Mouse (Mus musculus) ES-Bruce4 (cell line): ENCODE data around the gene Cdk17.

ENCODE experiments used
- CTCF ChIP-seq: IDR thresholded peaks from one replicate; pipeline ENCODE4 v1.8.1; 2011; ENCODE audit warnings: low read depth, low read length
- EP300 ChIP-seq: IDR thresholded peaks from 2 replicates; pipeline ENCODE4 v1.6.1; 2011; ENCODE audit warnings: low read depth, low read length; ENCODE audit not compliant: insufficient read depth
- POLR2A ChIP-seq: IDR thresholded peaks from one replicate; pipeline ENCODE4 v1.8.1; 2011; ENCODE audit warnings: low read length; ENCODE audit not compliant: insufficient read depth

GRCm38 (mm10) chr10:93280586-93280985 is 119.9 kb downstream of the Cdk17 start:
- TF ChIP-seq POLR2A (no peak), CTCF (no peak), EP300 (no peak)
